Mouse (Mus musculus) ES-E14 (cell line): ENCODE measurements around the gene 1810013L24Rik. TPM values are rescaled to one million over a fixed set of nuclear protein-coding genes. Genes with fewer than 3 reads are reported as not detected.

Source experiments
- DNase-seq: peaks from one replicate; pipeline ENCODE4 v3.0.0-alpha.2; 2013; ENCODE audit warnings: low read depth, low spot score
- H3K27ac ChIP-seq: 2 replicates; pipeline ENCODE4 v1.5.1; 2012; ENCODE audit warnings: low read depth, mild to moderate bottlenecking, low read length, moderate library complexity, mixed read lengths; ENCODE audit not compliant: poor library complexity, insufficient read depth, severe bottlenecking
- H3K36me3 ChIP-seq: 2 replicates; pipeline ENCODE4 v1.6.1; 2012; ENCODE audit warnings: mild to moderate bottlenecking, low read length, moderate library complexity, mixed read lengths; ENCODE audit not compliant: control insufficient read depth, poor library complexity, insufficient read depth, severe bottlenecking
- H3K4me1 ChIP-seq, 2 experiments: fragments of 150-350 bp in 1 of 2; sonication (generic) in 1 of 2; 2 replicates each; pipeline ENCODE4 v1.6.1; 2012; ENCODE audit warnings: low read length in 2 of 2, mild to moderate bottlenecking in 1 of 2, mixed read lengths in 1 of 2; ENCODE audit not compliant: control insufficient read depth in 2 of 2, insufficient read depth in 2 of 2, poor library complexity in 1 of 2
- H3K4me3 ChIP-seq, 2 experiments: fragments of 150-350 bp in 1 of 2; sonication (generic) in 1 of 2; 2 replicates each; pipeline ENCODE4 v1.5.1; 2012; ENCODE audit warnings: low read length in 2 of 2, low read depth in 1 of 2, mild to moderate bottlenecking in 1 of 2, mixed read lengths in 1 of 2; ENCODE audit not compliant: insufficient read depth in 1 of 2, poor library complexity in 1 of 2, severe bottlenecking in 1 of 2
- H3K9ac ChIP-seq: 2 replicates; pipeline ENCODE4 v1.6.1; 2012; ENCODE audit warnings: low read depth, mild to moderate bottlenecking, low read length, mixed read lengths; ENCODE audit not compliant: poor library complexity, insufficient read depth, severe bottlenecking
- H3K9me3 ChIP-seq: fragments of 150-350 bp; sonication (generic); 2 replicates; pipeline ENCODE4 v1.6.1; 2012; ENCODE audit warnings: low read depth, mild to moderate bottlenecking, low read length; ENCODE audit not compliant: control insufficient read depth, insufficient read depth
- CHD2 ChIP-seq: IDR thresholded peaks from 2 replicates; pipeline ENCODE4 v1.6.1; 2014; ENCODE audit warnings: mild to moderate bottlenecking, low read depth, low read length, inconsistent platforms
- HCFC1 ChIP-seq: IDR thresholded peaks from 2 replicates; pipeline ENCODE4 v1.6.1; 2012; ENCODE audit warnings: low read length, inconsistent platforms, borderline replicate concordance; ENCODE audit not compliant: insufficient read depth
- MAFK ChIP-seq: IDR thresholded peaks from 2 replicates; pipeline ENCODE4 v1.6.1; 2014; ENCODE audit warnings: mild to moderate bottlenecking, low read depth, low read length, inconsistent platforms; ENCODE audit not compliant: insufficient read depth
- ZC3H11A ChIP-seq: IDR thresholded peaks from 2 replicates; pipeline ENCODE4 v1.6.1; 2012; ENCODE audit warnings: low read depth, mild to moderate bottlenecking, inconsistent platforms, low read length, borderline replicate concordance
- ZNF384 ChIP-seq: IDR thresholded peaks from 2 replicates; pipeline ENCODE4 v1.6.1; 2012; ENCODE audit warnings: low read depth, low read length, inconsistent platforms
- in situ Hi-C, 2 experiments: fragments of 600-800 bp; cut with MboI; formaldehyde crosslinking; loops; one replicate each; pipeline ENCODE4 v1.15.1; 2025; ENCODE audit warnings: low sequenced_read_pairs in 2 of 2, inconsistent platforms in 1 of 2; ENCODE audit not compliant: unreplicated experiment in 2 of 2
- total RNA-seq: library from RNA; depleted of rRNA; stranded (reverse); fragments of 300-350 nt; gene quantifications from 2 replicates; pipeline ENCODE4 v1.2.3, GENCODE M21; 2012

1810013L24Rik gene
- total RNA-seq, 1 experiment, result 47.4 TPM

- TF ChIP-seq HCFC1, result no peak
- peak; percentile 9; the same call in 1 of the 2 replicates for TF ChIP-seq ZC3H11A
- TF ChIP-seq CHD2, result peak; percentile 64
- no peak for TF ChIP-seq ZNF384
- TF ChIP-seq MAFK, result no peak
- Histone ChIP-seq H3K27ac (peak overlapping the region; percentile 92), H3K4me3 (peak overlapping the region; percentile 79 to 97), H3K9ac (peak overlapping the region; percentile 93), H3K36me3 (peaks cover 7% of the 10 kb centered on the region), H3K9me3 (no peaks in the 10 kb centered on the region), H3K4me1 (peaks cover 4 to 11% of the 10 kb centered on the region in 2 experiments; a peak in 3 of 4 replicates)
- in situ Hi-C loops, result no loop called here
- DNase-seq, result peak; percentile 85
Measured at GRCm38 (mm10) chr16:8783198-8783913, 46.5 kb upstream of the 1810013L24Rik start.

DNA sequence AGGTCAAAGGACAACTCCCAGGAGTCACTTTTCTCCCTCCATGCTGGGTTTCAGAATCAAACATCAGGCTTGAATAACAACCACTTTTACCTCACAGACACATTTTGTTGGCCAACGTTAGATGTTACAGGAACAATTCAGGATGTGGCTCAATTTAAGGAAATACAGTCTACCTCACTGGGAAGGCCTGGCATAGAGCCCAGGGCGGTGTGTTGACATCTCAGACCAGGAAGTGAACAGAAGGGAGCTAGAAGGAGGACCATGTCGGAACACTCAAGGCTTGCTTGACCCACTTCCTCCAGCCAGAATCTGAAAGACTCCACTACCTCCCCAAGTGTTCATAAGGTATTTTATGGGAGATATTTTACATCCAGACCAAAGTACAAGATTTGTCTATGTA lies 45.1 kb upstream of the 1810013L24Rik start:
- no peak for DNase-seq
- Histone ChIP-seq H3K9me3 (no peaks in the 10 kb centered on the region), H3K27ac (peak overlapping the region; percentile 11; the same call in 1 of the 2 replicates)

DNA sequence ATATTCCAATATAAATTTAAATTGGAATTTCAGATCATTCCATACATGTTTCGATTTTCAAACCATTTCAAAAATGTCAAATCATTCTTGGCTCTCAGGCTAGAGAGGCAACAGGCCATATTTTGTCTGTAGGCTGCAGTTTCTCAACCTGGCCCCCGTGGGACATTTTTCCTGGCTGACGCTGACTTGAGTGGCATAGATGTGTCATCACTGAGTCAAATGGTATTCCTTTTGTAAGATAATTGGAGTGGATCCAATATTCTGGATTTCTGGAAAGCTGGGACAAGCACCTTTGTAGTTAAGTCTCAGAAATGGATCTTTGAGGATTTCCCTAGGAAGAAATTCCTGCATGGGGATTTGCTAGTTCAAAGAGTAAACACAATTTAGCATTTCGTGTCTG lies 39.0 kb upstream of the 1810013L24Rik start:
- no peaks in the 10 kb centered on the region for H3K9me3 ChIP-seq
- in situ Hi-C loops, result no loop called here
- no peak for DNase-seq
- H3K4me1 ChIP-seq, result peaks cover 3 to 9% of the 10 kb centered on the region in 2 experiments; a peak in 3 of 4 replicates
- TF ChIP-seq ZNF384 (no peak), ZC3H11A (no peak), HCFC1 (no peak), MAFK (no peak), CHD2 (no peak)
- peak overlapping the region; percentile 19; the same call in 1 of the 2 replicates for H3K27ac ChIP-seq
- H3K9ac ChIP-seq, result peak overlapping the region; percentile 81; the same call in 1 of the 2 replicates
- H3K4me3 ChIP-seq, result peak overlapping the region; percentile 90 to 91
- peaks cover 4% of the 10 kb centered on the region; the same call in 1 of the 2 replicates for H3K36me3 ChIP-seq

More for the DNA sequence above, 45.1 kb upstream of the 1810013L24Rik start:
- Histone ChIP-seq H3K4me3 (no peak overlapping the region), H3K9ac (no peak overlapping the region), H3K4me1 (peaks cover 4 to 11% of the 10 kb centered on the region in 2 experiments), H3K36me3 (peaks cover 7% of the 10 kb centered on the region)
- in situ Hi-C loops, result no loop called here
- no peak for TF ChIP-seq HCFC1
- TF ChIP-seq ZC3H11A, result no peak
- no peak for TF ChIP-seq MAFK
- TF ChIP-seq CHD2, result no peak
- TF ChIP-seq ZNF384, result no peak

DNA sequence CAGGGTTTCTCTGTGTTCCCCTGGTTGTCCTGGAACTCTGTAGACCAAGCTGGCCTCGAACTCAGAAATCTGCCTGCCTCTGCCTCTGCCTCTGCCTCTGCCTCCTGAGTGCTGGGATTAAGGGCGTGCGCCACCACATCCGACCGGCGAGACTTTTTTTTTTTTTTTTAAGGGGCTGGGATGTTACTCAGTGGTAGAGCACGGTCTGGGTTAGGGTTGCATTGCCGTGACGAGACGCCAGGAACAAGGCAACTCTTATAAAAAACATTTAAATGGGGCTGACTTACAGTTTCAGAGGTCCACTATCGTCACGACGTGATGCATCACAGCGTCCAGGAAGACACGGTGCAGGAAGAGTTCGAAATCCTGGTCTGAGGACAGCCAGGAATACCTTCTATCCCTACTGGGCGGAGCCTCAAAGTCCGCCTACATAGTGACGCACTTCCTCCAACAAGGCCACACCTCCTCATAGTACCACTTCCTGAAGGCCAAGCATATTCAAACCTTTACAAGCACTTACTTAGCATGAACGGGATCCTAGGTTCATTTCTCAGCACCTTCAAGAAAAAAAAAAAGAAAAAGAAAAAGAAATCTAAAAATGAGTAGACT lies 37.8 kb upstream of the 1810013L24Rik start, which contains the start of gene Usp7:
Gene Usp7 (minus strand): TSS at position 360 of the 609 bp plus-strand sequence.
- in situ Hi-C loops, result no loop called here
- peak; percentile 89 for DNase-seq
- H3K4me1 ChIP-seq, result peaks cover 3 to 9% of the 10 kb centered on the region in 2 experiments; a peak in 3 of 4 replicates
- TF ChIP-seq HCFC1, result peak; percentile 54; the same call in 1 of the 2 replicates
- no peak for TF ChIP-seq ZC3H11A
- TF ChIP-seq ZNF384, result peak; percentile 96
- TF ChIP-seq MAFK, result no peak
- TF ChIP-seq CHD2, result no peak
- 0 out of 2 replicates have a peak, but pooled peaks cover 1% of the 10 kb centered on the region for H3K36me3 ChIP-seq
- H3K9ac ChIP-seq, result peak within 1 kb of the TSS; percentile 81
- no peaks in the 10 kb centered on the region for H3K9me3 ChIP-seq
- H3K27ac ChIP-seq, result peak within 1 kb of the TSS; percentile 86
- peak within 1 kb of the TSS; percentile 90 to 91 for H3K4me3 ChIP-seq
